Mouse (Mus musculus) heart, adult 2 months (tissue): Measurements from ENCODE around the gene Hmces.

ENCODE experiments used
- CTCF ChIP-seq: fragments of 200-600 bp; IDR thresholded peaks from 2 replicates; pipeline ENCODE4 v1.8.1; 2022; ENCODE audit warnings: antibody characterized with exemption, mild to moderate bottlenecking, moderate library complexity
- EP300 ChIP-seq: fragments of 200-500 bp; IDR thresholded peaks from 2 replicates; pipeline ENCODE4 v1.6.1; 2011; ENCODE audit warnings: low read depth, low read length, control low read depth; ENCODE audit not compliant: insufficient read depth

- no peak for TF ChIP-seq CTCF
- TF ChIP-seq EP300, result no peak
Observed at GRCm38 (mm10) chr6:87875083-87875482, 38.7 kb upstream of the Hmces start.
